Mouse (Mus musculus) limb, embryonic 14.5 days (tissue): Measurements from ENCODE around the gene Lrrc58. TPM values are rescaled to one million over a fixed set of nuclear protein-coding genes. Genes with fewer than 3 reads are reported as not detected.

Source experiments
- ATAC-seq: fragments of 200-750 bp; cut with Nextera tagmentation; 2 replicates; pipeline ENCODE4 v1.8.0; 2017; ENCODE audit warnings: low read depth, moderate number of reproducible peaks, moderate TSS enrichment; ENCODE audit not compliant: low FRiP score
- DNase-seq: peaks from one replicate; pipeline ENCODE4 v3.0.0-alpha.2; 2015; ENCODE audit warnings: low spot score
- H3K27ac ChIP-seq: fragments of 300-500 bp; sonication (generic); replicated peaks from 2 replicates; pipeline ENCODE4 v1.5.1; 2014; ENCODE audit warnings: low read depth, mild to moderate bottlenecking, low read length, moderate library complexity, mixed read lengths
- H3K27me3 ChIP-seq: fragments of 300-500 bp; sonication (generic); 2 replicates; pipeline ENCODE4 v1.6.1; 2014; ENCODE audit warnings: low read length, mixed read lengths; ENCODE audit not compliant: control insufficient read depth, insufficient read depth
- H3K36me3 ChIP-seq: fragments of 300-500 bp; sonication (generic); 2 replicates; pipeline ENCODE4 v1.6.1; 2014; ENCODE audit warnings: mild to moderate bottlenecking, low read length, moderate library complexity, mixed read lengths; ENCODE audit not compliant: control insufficient read depth, insufficient read depth
- H3K4me1 ChIP-seq: fragments of 300-500 bp; sonication (generic); 2 replicates; pipeline ENCODE4 v1.6.1; 2014; ENCODE audit warnings: antibody characterized with exemption, low read length, mixed read lengths; ENCODE audit not compliant: control insufficient read depth, insufficient read depth
- H3K4me2 ChIP-seq: fragments of 300-500 bp; sonication (generic); replicated peaks from 2 replicates; pipeline ENCODE4 v1.6.1; 2014; ENCODE audit warnings: low read depth, mild to moderate bottlenecking, low read length, moderate library complexity; ENCODE audit not compliant: severe bottlenecking
- H3K4me3 ChIP-seq: fragments of 300-500 bp; sonication (generic); replicated peaks from 2 replicates; pipeline ENCODE4 v1.5.1; 2014; ENCODE audit warnings: low read length
- H3K9ac ChIP-seq: fragments of 300-500 bp; sonication (generic); 2 replicates; pipeline ENCODE4 v1.6.1; 2014; ENCODE audit warnings: mild to moderate bottlenecking, low read depth, low read length, moderate library complexity; ENCODE audit not compliant: severe bottlenecking
- H3K9me3 ChIP-seq: fragments of 300-500 bp; sonication (generic); 2 replicates; pipeline ENCODE4 v1.6.1; 2016; ENCODE audit warnings: low read length; ENCODE audit not compliant: control insufficient read depth
- POLR2A ChIP-seq: fragments of 200-500 bp; IDR thresholded peaks from 2 replicates; pipeline ENCODE4 v1.8.0; 2012; ENCODE audit warnings: inconsistent platforms, mild to moderate bottlenecking, moderate library complexity, borderline replicate concordance; ENCODE audit not compliant: insufficient read depth, insufficient read length; ENCODE audit errors: extremely low read depth
- WGBS: fragments of 180-500 bp; shearing (Covaris S2); extraction: QIAGEN DNeasy Blood & Tissue Kit; methylation state at CpG from one replicate; pipeline ENCODE4 v1.1.7; 2014; 5-methylcytosine and 5-hydroxymethylcytosine counted together
- polyA plus RNA-seq, 2 experiments: library from polyadenylated mRNA; depleted of rRNA in 1 of 2; stranded (reverse) in 1 of 2; unstranded in 1 of 2; fragments of >200 nt; fragmentation: Nextera tagmentation in 1 of 2; extraction: Ambion mirVana in 1 of 2; gene quantifications; 2 replicates each; pipeline versions ENCODE4 v1.2.1 to v1.2.3; 2012 to 2014

Gene Lrrc58
- polyA plus RNA-seq, 2 experiments: 23.4 to 54.7 TPM

- no peaks in the 10 kb centered on the region for H3K27me3 ChIP-seq
- peak overlapping the region; percentile 97 for H3K9ac ChIP-seq
- TF ChIP-seq POLR2A: no peak
- H3K4me1 ChIP-seq: peaks cover 14% of the 10 kb centered on the region; the same call in 1 of the 2 replicates
- peak overlapping the region; percentile 97 for H3K4me3 ChIP-seq
- H3K36me3 ChIP-seq: 0 out of 2 replicates have a peak, but pooled peaks cover 5% of the 10 kb centered on the region
- DNase-seq: peak; percentile 69
- H3K4me2 ChIP-seq: peak overlapping the region; percentile 73
- peak overlapping the region; percentile 99 for H3K27ac ChIP-seq
- no peaks in the 10 kb centered on the region for H3K9me3 ChIP-seq
- WGBS: under 1% methylated on average over 49 of the region's 87 CpGs
- peak; percentile 78 for ATAC-seq
Measured at GRCm38 (mm10) chr16:37868506-37869469, 599 bp downstream of the Lrrc58 start.

- 32% methylated on average over 4 of the region's 4 CpGs for WGBS
- peak overlapping the region; percentile 97 for H3K9ac ChIP-seq
- no peaks in the 10 kb centered on the region for H3K27me3 ChIP-seq
- 0 out of 2 replicates have a peak, but pooled peaks cover 5% of the 10 kb centered on the region for H3K36me3 ChIP-seq
- no peaks in the 10 kb centered on the region for H3K9me3 ChIP-seq
- DNase-seq (no peak), ATAC-seq (no peak)
- TF ChIP-seq POLR2A: no peak
- peak overlapping the region; percentile 73 for H3K4me2 ChIP-seq
- peak overlapping the region; percentile 97 for H3K4me3 ChIP-seq
- H3K4me1 ChIP-seq: peaks cover 14% of the 10 kb centered on the region; the same call in 1 of the 2 replicates
- H3K27ac ChIP-seq: peak overlapping the region; percentile 99
Measured at GRCm38 (mm10) chr16:37869470-37870231, 1.5 kb downstream of the Lrrc58 start.

- Histone ChIP-seq H3K36me3 (0 out of 2 replicates have a peak, but pooled peaks cover 5% of the 10 kb centered on the region), H3K27me3 (no peaks in the 10 kb centered on the region), H3K9me3 (no peaks in the 10 kb centered on the region), H3K4me3 (no peak overlapping the region), H3K4me2 (no peak overlapping the region), H3K4me1 (peaks cover 14% of the 10 kb centered on the region; the same call in 1 of the 2 replicates), H3K9ac (no peak overlapping the region), H3K27ac (no peak overlapping the region)
- 81% methylated on average over 4 of the region's 4 CpGs for WGBS
- DNase-seq (no peak), ATAC-seq (no peak)
- TF ChIP-seq POLR2A: no peak
Measured at GRCm38 (mm10) chr16:37871112-37871715, 3.0 kb downstream of the Lrrc58 start.

GRCm38 (mm10) chr16:37874501-37875235, 6.5 kb downstream of the Lrrc58 start:
- Histone ChIP-seq H3K4me3 (no peak overlapping the region), H3K4me1 (peaks cover 13% of the 10 kb centered on the region; the same call in 1 of the 2 replicates), H3K9me3 (no peaks in the 10 kb centered on the region), H3K9ac (no peak overlapping the region), H3K27ac (no peak overlapping the region), H3K27me3 (no peaks in the 10 kb centered on the region), H3K4me2 (no peak overlapping the region), H3K36me3 (peaks cover 33% of the 10 kb centered on the region)
- WGBS: 88% methylated on average over 4 of the region's 4 CpGs
- no peak for TF ChIP-seq POLR2A
- no peak for DNase-seq
- no peak for ATAC-seq

- Histone ChIP-seq H3K4me1 (no peaks in the 10 kb centered on the region), H3K27ac (no peak overlapping the region), H3K9ac (no peak overlapping the region), H3K9me3 (no peaks in the 10 kb centered on the region), H3K4me2 (no peak overlapping the region), H3K27me3 (no peaks in the 10 kb centered on the region), H3K4me3 (no peak overlapping the region), H3K36me3 (peaks cover 52% of the 10 kb centered on the region)
- WGBS: 91% methylated on average over 3 of the region's 3 CpGs
- DNase-seq (no peak), ATAC-seq (no peak)
- TF ChIP-seq POLR2A: no peak
Measured at GRCm38 (mm10) chr16:37877406-37877805, 9.2 kb downstream of the Lrrc58 start.
